ENCODE assay signal across 22 mouse cellular contexts in the genomic region with DNA sequence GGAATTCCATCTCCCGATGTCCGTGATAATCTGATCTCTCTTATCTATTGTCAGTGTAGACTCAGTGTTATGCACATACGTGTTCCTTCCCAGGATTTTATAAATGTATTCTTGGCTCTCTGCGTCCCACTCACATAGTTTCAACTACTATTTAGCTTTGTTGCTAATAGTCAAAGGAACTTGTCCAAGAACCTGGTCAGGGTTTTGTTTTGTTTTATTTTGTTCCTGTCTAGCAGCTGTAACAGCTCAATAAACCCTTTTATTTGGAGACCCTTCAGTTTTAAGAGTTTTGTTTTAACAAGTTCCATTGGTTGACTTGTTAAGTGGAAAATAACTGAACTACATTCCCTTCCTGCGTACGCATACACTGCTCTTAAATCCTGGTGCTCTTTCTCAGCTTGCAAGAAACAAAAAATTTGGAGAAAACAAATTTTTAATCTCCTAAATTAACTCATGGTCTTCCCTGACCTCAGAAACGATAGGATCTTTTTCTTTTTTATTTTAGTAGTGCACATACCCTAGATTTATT. TPM values are rescaled to one million over a fixed set of nuclear protein-coding genes. Genes with fewer than 3 reads are reported as not detected.
"Had no signal": no experiment of that assay in that cellular context is flagged by ENCODE, and none has a peak within 500 bp of the region (broad histone marks: within the 10 kb centered on the region; RNA-seq: fewer than 3 reads in every experiment).

No protein-coding gene starts in this region.

- H3K4me3 ChIP-seq: hindbrain, embryonic 15.5 days; left cerebral cortex, adult 2 months; limb, embryonic 15.5 days; midbrain, embryonic 12.5 days; midbrain, embryonic 15.5 days; neural tube, embryonic 12.5 days; neural tube, embryonic 15.5 days had no signal

- H3K27ac ChIP-seq: hindbrain, embryonic 15.5 days; left cerebral cortex, adult 2 months; limb, embryonic 15.5 days; liver, embryonic 14.5 days; macrophage; midbrain, embryonic 12.5 days; midbrain, embryonic 15.5 days; neural tube, embryonic 12.5 days; neural tube, embryonic 15.5 days; stomach, postnatal 0 days had no signal

- H3K9ac ChIP-seq: hindbrain, embryonic 15.5 days; limb, embryonic 15.5 days; liver, embryonic 14.5 days; liver, postnatal 0 days; midbrain, embryonic 12.5 days; midbrain, embryonic 15.5 days; neural tube, embryonic 12.5 days; neural tube, embryonic 15.5 days had no signal

- H3K4me1 ChIP-seq: hindbrain, embryonic 15.5 days; limb, embryonic 15.5 days; midbrain, embryonic 12.5 days; midbrain, embryonic 15.5 days; neural tube, embryonic 12.5 days; neural tube, embryonic 15.5 days had no signal

- H3K36me3 ChIP-seq: hindbrain, embryonic 15.5 days; limb, embryonic 15.5 days; midbrain, embryonic 12.5 days; midbrain, embryonic 15.5 days; neural tube, embryonic 12.5 days; neural tube, embryonic 15.5 days had no signal

- H3K4me2 ChIP-seq: hindbrain, embryonic 15.5 days; limb, embryonic 15.5 days; liver, embryonic 11.5 days; midbrain, embryonic 12.5 days; midbrain, embryonic 15.5 days; neural tube, embryonic 12.5 days; neural tube, embryonic 15.5 days had no signal

- ATAC-seq: intestine, embryonic 16.5 days; liver, postnatal 0 days; midbrain, embryonic 15.5 days had no signal

- H3K9me3 ChIP-seq: hindbrain, embryonic 15.5 days; limb, embryonic 15.5 days; midbrain, embryonic 12.5 days; midbrain, embryonic 15.5 days; neural tube, embryonic 12.5 days; neural tube, embryonic 15.5 days had no signal

- H3K27me3 ChIP-seq: hindbrain, embryonic 15.5 days; limb, embryonic 15.5 days; midbrain, embryonic 12.5 days; midbrain, embryonic 15.5 days; neural tube, embryonic 12.5 days; neural tube, embryonic 15.5 days had no signal

- DNase-seq: kidney, postnatal 10 days; kidney, postnatal 36 days; layer of hippocampus, postnatal 36 days; liver, postnatal 0 days; right cerebral cortex, adult 18-20 months; right cerebral cortex, postnatal 14 days; right cerebral cortex, postnatal 4 days; thymus, adult 2 months; thymus, postnatal 14 days; thymus, postnatal 4 days had no signal

RNA-seq across cellular contexts. Expression of a gene that starts 17.0 kb away (rescaled TPM):
- polyA plus RNA-seq: liver, embryonic 11.5 days; liver, postnatal 0 days; macrophage; midbrain, embryonic 15.5 days had no signal
